Mouse (Mus musculus): Measurements from ENCODE around the gene Tvp23b. TPM values are rescaled to one million over a fixed set of nuclear protein-coding genes. Genes with fewer than 3 reads are reported as not detected.

Tvp23b gene
- polyA plus RNA-seq, 1 experiment: 2.7 TPM

- TF ChIP-seq GATA1 (IDR thresholded peaks at IDR 0.05; ENCODE audit: low read length): no peak
Observed at GRCm38 (mm10) chr11:62921052-62921977, 42.1 kb downstream of the Tvp23b start.

GRCm38 (mm10) chr11:62924091-62924761 lies 45.0 kb downstream of the Tvp23b start:
- no peak for TF ChIP-seq GATA1 (IDR thresholded peaks at IDR 0.05; ENCODE audit: low read length)

- peak; percentile 42 for TF ChIP-seq GATA1 (IDR thresholded peaks at IDR 0.05; ENCODE audit: low read length)
Observed at GRCm38 (mm10) chr11:62929799-62930198, 50.5 kb downstream of the Tvp23b start.

GRCm38 (mm10) chr11:62930574-62930973 lies 51.3 kb downstream of the Tvp23b start:
- no peak for TF ChIP-seq GATA1 (IDR thresholded peaks at IDR 0.05; ENCODE audit: low read length)

- no peak for TF ChIP-seq GATA1 (IDR thresholded peaks at IDR 0.05; ENCODE audit: low read length)
Observed at GRCm38 (mm10) chr11:62931141-62931540, 51.9 kb downstream of the Tvp23b start.

- TF ChIP-seq GATA1 (IDR thresholded peaks at IDR 0.05; ENCODE audit: low read length): no peak
Observed at GRCm38 (mm10) chr11:62933099-62933498, 53.8 kb downstream of the Tvp23b start.

- TF ChIP-seq GATA1 (IDR thresholded peaks at IDR 0.05; ENCODE audit: low read length): no peak
Observed at GRCm38 (mm10) chr11:62934795-62935514, 55.7 kb downstream of the Tvp23b start.

GRCm38 (mm10) chr11:62937986-62938385 lies 58.7 kb downstream of the Tvp23b start:
- no peak for TF ChIP-seq GATA1 (IDR thresholded peaks at IDR 0.05; ENCODE audit: low read length)

- TF ChIP-seq GATA1 (IDR thresholded peaks at IDR 0.05; ENCODE audit: low read length): no peak
Observed at GRCm38 (mm10) chr11:62938921-62939320, 59.7 kb downstream of the Tvp23b start.

GRCm38 (mm10) chr11:62940176-62940575 lies 60.9 kb downstream of the Tvp23b start:
- TF ChIP-seq GATA1 (IDR thresholded peaks at IDR 0.05; ENCODE audit: low read length): no peak

GRCm38 (mm10) chr11:62943538-62943937 lies 64.3 kb downstream of the Tvp23b start:
- no peak for TF ChIP-seq GATA1 (IDR thresholded peaks at IDR 0.05; ENCODE audit: low read length)

GRCm38 (mm10) chr11:62945514-62945913 lies 66.3 kb downstream of the Tvp23b start:
- no peak for TF ChIP-seq GATA1 (IDR thresholded peaks at IDR 0.05; ENCODE audit: low read length)

GRCm38 (mm10) chr11:62949548-62949947 lies 70.3 kb downstream of the Tvp23b start:
- no peak for TF ChIP-seq GATA1 (IDR thresholded peaks at IDR 0.05; ENCODE audit: low read length)

GRCm38 (mm10) chr11:62951012-62951411 lies 71.8 kb downstream of the Tvp23b start, which contains the start of gene Cdrt4:
Gene Cdrt4 (plus strand): TSS chr11:62951193.
- no peak for TF ChIP-seq GATA1 (IDR thresholded peaks at IDR 0.05; ENCODE audit: low read length)

- no peak for TF ChIP-seq GATA1 (IDR thresholded peaks at IDR 0.05; ENCODE audit: low read length)
Observed at GRCm38 (mm10) chr11:62954766-62955165, 75.5 kb downstream of the Tvp23b start.

- TF ChIP-seq GATA1 (IDR thresholded peaks at IDR 0.05; ENCODE audit: low read length): no peak
Observed at GRCm38 (mm10) chr11:62955186-62955585, 75.9 kb downstream of the Tvp23b start.

Data from G1E-ER4 (cell line).